Mouse (Mus musculus): Measurements from ENCODE around the gene Ndufb6. TPM values are rescaled to one million over a fixed set of nuclear protein-coding genes. Genes with fewer than 3 reads are reported as not detected.
A peak's percentile ranks its signal among the peaks of the same experiment; 100 is the strongest.

The Ndufb6 gene
- 369 and 426 TPM in 2 replicates for polyA plus RNA-seq (2015; fragmentation: Nextera tagmentation; extraction: Ambion mirVana)

- peak within 1 kb of the TSS; percentile 78 for H3K27ac ChIP-seq (ENCODE audit: low read depth, low read length)
- peaks cover 12% of the 10 kb centered on the region for H3K4me1 ChIP-seq (ENCODE audit: control insufficient read depth, insufficient read depth, low read depth, low read length)
- H3K4me2 ChIP-seq (ENCODE audit: low read length), result peak within 1 kb of the TSS; percentile 91
- H3K36me3 ChIP-seq (ENCODE audit: control insufficient read depth, insufficient read depth, low read length), result no peaks in the 10 kb centered on the region; the same call in none of the 2 replicates
- ATAC-seq, result peak; percentile 96
- H3K9me3 ChIP-seq (ENCODE audit: control insufficient read depth, low read length), result no peaks in the 10 kb centered on the region
- H3K4me3 ChIP-seq (ENCODE audit: low read length), result peak within 1 kb of the TSS; percentile 73
- WGBS, result under 1% methylated on average over 36 of the region's 36 CpGs
- H3K9ac ChIP-seq (ENCODE audit: low read depth, low read length), result peak within 1 kb of the TSS; percentile 75
- no peaks in the 10 kb centered on the region for H3K27me3 ChIP-seq (replicated peaks; ENCODE audit: control insufficient read depth, insufficient read depth, low read length)
Observed at GRCm38 (mm10) chr4:40279276-40279900, at the start of gene Ndufb6. Gene Ndufb6, minus strand, starts transcription at chr4:40279421.

GRCm38 (mm10) chr4:40327161-40327560 is 47.9 kb upstream of the Ndufb6 start:
- no peak for ATAC-seq
- no peak overlapping the region for H3K4me3 ChIP-seq (ENCODE audit: low read length)
- H3K4me2 ChIP-seq (ENCODE audit: low read length), result no peak overlapping the region
- no peaks in the 10 kb centered on the region for H3K27me3 ChIP-seq (replicated peaks; ENCODE audit: control insufficient read depth, insufficient read depth, low read length)
- no peaks in the 10 kb centered on the region for H3K36me3 ChIP-seq (ENCODE audit: control insufficient read depth, insufficient read depth, low read length)
- WGBS, result 85% methylated on average over 3 of the region's 3 CpGs
- no peak overlapping the region for H3K9ac ChIP-seq (ENCODE audit: low read depth, low read length)
- no peaks in the 10 kb centered on the region for H3K9me3 ChIP-seq (ENCODE audit: control insufficient read depth, low read length)
- H3K27ac ChIP-seq (ENCODE audit: low read depth, low read length), result no peak overlapping the region
- no peaks in the 10 kb centered on the region for H3K4me1 ChIP-seq (ENCODE audit: control insufficient read depth, insufficient read depth, low read depth, low read length)

GRCm38 (mm10) chr4:40324620-40325019 is 45.4 kb upstream of the Ndufb6 start:
- H3K4me3 ChIP-seq (ENCODE audit: low read length), result no peak overlapping the region
- no peaks in the 10 kb centered on the region for H3K36me3 ChIP-seq (ENCODE audit: control insufficient read depth, insufficient read depth, low read length)
- no peak overlapping the region for H3K9ac ChIP-seq (ENCODE audit: low read depth, low read length)
- no peaks in the 10 kb centered on the region for H3K27me3 ChIP-seq (replicated peaks; ENCODE audit: control insufficient read depth, insufficient read depth, low read length)
- H3K4me2 ChIP-seq (ENCODE audit: low read length), result no peak overlapping the region
- H3K4me1 ChIP-seq (ENCODE audit: control insufficient read depth, insufficient read depth, low read depth, low read length), result no peaks in the 10 kb centered on the region
- WGBS, result 92% methylated on average over 7 of the region's 7 CpGs
- H3K27ac ChIP-seq (ENCODE audit: low read depth, low read length), result no peak overlapping the region
- no peak for ATAC-seq
- H3K9me3 ChIP-seq (ENCODE audit: control insufficient read depth, low read length), result no peaks in the 10 kb centered on the region

DNA sequence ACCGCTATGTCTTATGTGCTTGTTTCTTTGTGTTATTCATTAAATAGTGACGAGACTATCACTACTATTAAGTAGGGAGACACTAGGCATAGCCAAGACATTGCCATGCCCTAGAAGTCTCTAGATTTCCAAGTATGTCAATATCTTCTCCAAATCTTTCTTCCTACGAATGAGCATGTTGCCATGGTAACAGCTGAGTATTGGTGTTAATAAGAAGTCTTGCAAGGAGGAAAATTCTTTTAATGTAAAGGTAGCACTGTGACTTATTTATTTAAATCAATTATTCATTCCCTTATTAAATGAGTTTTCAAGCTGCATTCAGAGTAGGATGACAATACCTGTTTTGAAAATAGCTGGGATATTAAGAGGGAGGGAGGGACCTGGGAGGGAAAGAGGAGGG is 38.2 kb upstream of the Ndufb6 start:
- Histone ChIP-seq H3K4me1 (ENCODE audit: control insufficient read depth, insufficient read depth, low read depth, low read length) (no peaks in the 10 kb centered on the region), H3K9me3 (ENCODE audit: control insufficient read depth, low read length) (no peaks in the 10 kb centered on the region), H3K27ac (ENCODE audit: low read depth, low read length) (no peak overlapping the region), H3K27me3 (replicated peaks; ENCODE audit: control insufficient read depth, insufficient read depth, low read length) (no peaks in the 10 kb centered on the region), H3K9ac (ENCODE audit: low read depth, low read length) (no peak overlapping the region), H3K4me2 (ENCODE audit: low read length) (no peak overlapping the region), H3K36me3 (ENCODE audit: control insufficient read depth, insufficient read depth, low read length) (no peaks in the 10 kb centered on the region), H3K4me3 (ENCODE audit: low read length) (no peak overlapping the region)
- 69% methylated on average over 3 of the region's 3 CpGs for WGBS
- ATAC-seq, result 0 out of 2 replicates have a peak, but pooled peaks have one; percentile 20

DNA sequence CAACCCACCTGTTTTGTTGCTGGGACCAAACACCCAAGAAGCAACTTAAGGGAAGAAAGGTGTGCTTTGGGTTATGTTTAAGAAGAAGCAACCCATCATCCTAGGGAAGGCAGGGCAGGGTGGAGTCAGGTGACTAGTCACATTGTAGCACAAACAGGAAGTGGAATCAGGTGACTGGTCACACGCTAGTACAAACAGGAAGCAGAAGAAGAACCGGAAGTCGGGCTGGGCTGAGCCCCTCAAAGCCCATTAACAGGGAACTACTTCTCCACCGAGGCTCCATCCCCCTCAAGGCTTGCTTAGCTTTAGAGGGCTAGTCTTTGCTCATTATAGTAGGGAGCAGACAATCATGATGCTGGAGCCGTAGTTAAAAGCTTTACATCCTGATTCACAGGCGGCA is 33.8 kb upstream of the Ndufb6 start:
- Histone ChIP-seq H3K4me3 (ENCODE audit: low read length) (no peak overlapping the region), H3K36me3 (ENCODE audit: control insufficient read depth, insufficient read depth, low read length) (no peaks in the 10 kb centered on the region), H3K9me3 (ENCODE audit: control insufficient read depth, low read length) (no peaks in the 10 kb centered on the region), H3K4me2 (ENCODE audit: low read length) (no peak overlapping the region), H3K9ac (ENCODE audit: low read depth, low read length) (no peak overlapping the region), H3K27ac (ENCODE audit: low read depth, low read length) (no peak overlapping the region), H3K4me1 (ENCODE audit: control insufficient read depth, insufficient read depth, low read depth, low read length) (no peaks in the 10 kb centered on the region), H3K27me3 (replicated peaks; ENCODE audit: control insufficient read depth, insufficient read depth, low read length) (no peaks in the 10 kb centered on the region)
- WGBS, result 86% methylated on average over 6 of the region's 6 CpGs
- ATAC-seq, result no peak

- Histone ChIP-seq H3K27me3 (replicated peaks; ENCODE audit: control insufficient read depth, insufficient read depth, low read length) (no peaks in the 10 kb centered on the region), H3K27ac (ENCODE audit: low read depth, low read length) (no peak overlapping the region), H3K4me1 (ENCODE audit: control insufficient read depth, insufficient read depth, low read depth, low read length) (no peaks in the 10 kb centered on the region), H3K4me2 (ENCODE audit: low read length) (no peak overlapping the region), H3K9me3 (ENCODE audit: control insufficient read depth, low read length) (no peaks in the 10 kb centered on the region), H3K4me3 (ENCODE audit: low read length) (no peak overlapping the region), H3K36me3 (ENCODE audit: control insufficient read depth, insufficient read depth, low read length) (no peaks in the 10 kb centered on the region), H3K9ac (ENCODE audit: low read depth, low read length) (no peak overlapping the region)
- 84% methylated on average over 1 of the region's 1 CpGs for WGBS
- ATAC-seq, result no peak
Observed at GRCm38 (mm10) chr4:40312213-40312612, 33.0 kb upstream of the Ndufb6 start.

DNA sequence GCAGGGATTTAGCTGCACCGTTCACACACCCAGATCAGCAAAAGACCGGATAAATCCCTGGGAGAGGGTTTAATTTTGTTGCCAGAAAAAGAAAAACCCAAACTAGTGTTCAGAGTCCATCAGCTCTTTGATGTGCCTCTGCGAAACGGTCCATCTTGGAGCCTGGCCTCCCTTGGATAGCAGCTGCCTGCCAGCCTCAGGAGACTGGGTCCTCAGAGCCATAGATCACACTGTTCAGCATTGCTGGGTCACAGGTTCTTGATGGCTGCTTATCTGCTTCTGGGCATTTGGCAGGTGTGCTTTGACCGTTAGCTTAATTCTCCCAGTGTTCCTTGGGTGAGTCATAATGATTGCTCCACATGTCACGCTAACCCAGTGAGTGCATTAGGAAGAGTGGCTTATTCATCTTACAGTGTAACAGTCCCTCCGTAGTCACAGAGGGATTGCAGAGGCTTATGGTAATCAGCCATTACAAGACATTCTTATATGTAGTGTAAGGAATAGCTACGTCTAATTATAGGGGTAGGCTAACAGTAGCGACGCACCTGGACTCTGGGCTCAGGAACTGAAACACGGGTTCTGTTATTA is 31.7 kb upstream of the Ndufb6 start:
- Histone ChIP-seq H3K36me3 (ENCODE audit: control insufficient read depth, insufficient read depth, low read length) (no peaks in the 10 kb centered on the region), H3K27ac (ENCODE audit: low read depth, low read length) (no peak overlapping the region), H3K9ac (ENCODE audit: low read depth, low read length) (no peak overlapping the region), H3K4me1 (ENCODE audit: control insufficient read depth, insufficient read depth, low read depth, low read length) (no peaks in the 10 kb centered on the region), H3K9me3 (ENCODE audit: control insufficient read depth, low read length) (no peaks in the 10 kb centered on the region), H3K4me2 (ENCODE audit: low read length) (no peak overlapping the region), H3K27me3 (replicated peaks; ENCODE audit: control insufficient read depth, insufficient read depth, low read length) (no peaks in the 10 kb centered on the region), H3K4me3 (ENCODE audit: low read length) (no peak overlapping the region)
- ATAC-seq, result no peak; the same call in 1 of the 2 replicates
- WGBS, result 73% methylated on average over 11 of the region's 11 CpGs

DNA sequence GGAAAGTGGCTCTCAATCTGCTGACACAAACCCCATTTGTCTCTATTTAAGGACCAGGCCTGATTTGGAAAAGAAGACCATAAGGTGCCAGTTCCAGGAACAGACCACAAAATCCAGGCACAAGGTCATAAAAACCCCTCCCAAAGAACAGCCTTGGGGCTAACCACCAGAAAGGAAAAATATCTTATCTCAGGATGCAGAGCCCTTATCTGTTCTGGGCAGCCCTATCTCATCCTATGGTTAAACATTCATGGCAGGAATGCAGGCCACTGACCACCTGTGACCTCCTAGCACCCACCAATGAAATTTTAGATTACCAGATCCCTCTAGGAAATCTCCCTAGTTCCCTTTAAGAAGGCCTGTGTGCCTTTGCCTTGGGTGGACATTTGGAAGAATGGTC is 30.5 kb upstream of the Ndufb6 start:
- Histone ChIP-seq H3K4me3 (ENCODE audit: low read length) (no peak overlapping the region), H3K9me3 (ENCODE audit: control insufficient read depth, low read length) (no peaks in the 10 kb centered on the region), H3K36me3 (ENCODE audit: control insufficient read depth, insufficient read depth, low read length) (no peaks in the 10 kb centered on the region), H3K4me1 (ENCODE audit: control insufficient read depth, insufficient read depth, low read depth, low read length) (no peaks in the 10 kb centered on the region), H3K27ac (ENCODE audit: low read depth, low read length) (no peak overlapping the region), H3K4me2 (ENCODE audit: low read length) (no peak overlapping the region), H3K9ac (ENCODE audit: low read depth, low read length) (no peak overlapping the region), H3K27me3 (replicated peaks; ENCODE audit: control insufficient read depth, insufficient read depth, low read length) (no peaks in the 10 kb centered on the region)
- no peak for ATAC-seq

GRCm38 (mm10) chr4:40302445-40303125 is 23.4 kb upstream of the Ndufb6 start:
- no peak overlapping the region for H3K4me2 ChIP-seq (ENCODE audit: low read length)
- no peak overlapping the region for H3K9ac ChIP-seq (ENCODE audit: low read depth, low read length)
- ATAC-seq, result no peak
- H3K36me3 ChIP-seq (ENCODE audit: control insufficient read depth, insufficient read depth, low read length), result no peaks in the 10 kb centered on the region
- no peaks in the 10 kb centered on the region for H3K27me3 ChIP-seq (replicated peaks; ENCODE audit: control insufficient read depth, insufficient read depth, low read length)
- H3K4me1 ChIP-seq (ENCODE audit: control insufficient read depth, insufficient read depth, low read depth, low read length), result no peaks in the 10 kb centered on the region
- H3K27ac ChIP-seq (ENCODE audit: low read depth, low read length), result no peak overlapping the region
- no peaks in the 10 kb centered on the region for H3K9me3 ChIP-seq (ENCODE audit: control insufficient read depth, low read length)
- H3K4me3 ChIP-seq (ENCODE audit: low read length), result no peak overlapping the region
- 86% methylated on average over 10 of the region's 10 CpGs for WGBS

Data from hindbrain, embryonic 16.5 days (tissue).